22 mouse cellular contexts compared by ENCODE assay signal in the genomic region with DNA sequence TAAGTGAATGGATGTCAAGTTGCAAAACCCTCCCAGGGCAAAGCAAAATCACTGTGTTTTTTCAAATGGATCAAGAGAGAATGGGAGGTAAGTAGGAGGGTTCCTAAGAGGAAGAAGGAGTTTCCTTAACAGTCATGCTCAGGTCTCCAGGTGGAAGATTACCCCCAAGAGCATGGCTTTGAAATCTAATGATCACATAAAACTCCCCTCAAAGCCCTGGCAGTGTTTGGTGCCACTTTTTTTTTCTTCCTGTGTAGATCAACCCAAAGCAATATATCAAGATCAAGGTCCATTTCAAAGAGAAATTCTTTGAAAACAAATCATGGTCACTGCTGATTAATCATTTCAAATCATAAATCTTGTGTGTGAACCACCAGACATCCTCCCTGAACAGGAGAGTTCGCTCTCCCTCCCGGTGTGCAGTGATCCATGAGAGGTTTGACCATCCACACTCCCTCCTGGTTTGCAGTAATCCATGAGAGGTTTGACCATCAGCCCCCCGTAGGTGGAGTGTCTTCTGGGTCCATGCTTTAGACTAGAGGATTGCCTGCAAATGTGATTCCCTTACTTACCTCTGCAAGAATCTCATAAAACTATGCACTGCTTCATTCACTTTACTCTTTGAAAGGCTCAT.
DNase-seq lines count a peak whose midpoint lies in the region; ATAC-seq and TF ChIP-seq lines count a peak whose summit lies in the region.
"Had no signal": no experiment of that assay in that cellular context is flagged by ENCODE, and none has a peak within 500 bp of the region (broad histone marks: within the 10 kb centered on the region; RNA-seq: fewer than 3 reads in every experiment).

No protein-coding gene starts in this region.

- WGBS in embryonic facial prominence, embryonic 13.5 days: 74% methylated on average over 3 of the region's 3 CpGs
- WGBS in embryonic facial prominence, embryonic 10.5 days: 84% methylated on average over 3 of the region's 3 CpGs
- WGBS in neural tube, embryonic 11.5 days: 50% methylated on average over 3 of the region's 3 CpGs
- WGBS in forebrain, postnatal 0 days: 86% methylated on average over 3 of the region's 3 CpGs

- no peak overlapping the region for H3K4me2 ChIP-seq in embryonic facial prominence, embryonic 13.5 days
- no peak overlapping the region for H3K4me2 ChIP-seq in neural tube, embryonic 11.5 days (ENCODE audit: low read depth)
- H3K4me2 ChIP-seq in forebrain, postnatal 0 days (ENCODE audit: low read depth): no peak overlapping the region
- H3K4me2 ChIP-seq: hindbrain, embryonic 12.5 days; midbrain, embryonic 15.5 days; stomach, embryonic 15.5 days had no signal

- ATAC-seq in embryonic facial prominence, embryonic 13.5 days (ENCODE audit: insufficient number of reproducible peaks, insufficient read depth, low FRiP score, low TSS enrichment, low read depth): no peak
- ATAC-seq in neural tube, embryonic 11.5 days (ENCODE audit: insufficient read depth, low FRiP score, low TSS enrichment): no peak
- ATAC-seq in forebrain, postnatal 0 days: no peak
- ATAC-seq: activated CD4-positive, CD25-positive, alpha-beta regulatory T cell, adult 4 months; forebrain, embryonic 16.5 days; midbrain, embryonic 15.5 days had no signal

- TF ChIP-seq CTCF in forebrain, postnatal 0 days (IDR thresholded peaks at IDR 0.05; ENCODE audit: low read depth): no peak

- H3K4me3 ChIP-seq in embryonic facial prominence, embryonic 13.5 days: no peak overlapping the region
- no peak overlapping the region for H3K4me3 ChIP-seq in embryonic facial prominence, embryonic 10.5 days
- H3K4me3 ChIP-seq in neural tube, embryonic 11.5 days (ENCODE audit: low read depth, low read length): no peak overlapping the region
- H3K4me3 ChIP-seq in forebrain, postnatal 0 days (ENCODE audit: low read depth, low read length): no peak overlapping the region
- H3K4me3 ChIP-seq: hindbrain, embryonic 12.5 days; midbrain, embryonic 15.5 days; stomach, embryonic 15.5 days had no signal

- DNase-seq in embryonic facial prominence, embryonic 10.5 days (ENCODE audit: low spot score): no peak
- peak; percentile 12 for DNase-seq in neural tube, embryonic 11.5 days (ENCODE audit: low spot score)
- no peak for DNase-seq in neural tube, embryonic 10.5 days (ENCODE audit: extremely low spot score, low spot score)
- DNase-seq in hindlimb bud, embryonic 11.5 days (ENCODE audit: extremely low spot score, low read depth, low spot score): peak; percentile 39
- DNase-seq in spleen, postnatal 36 days (ENCODE audit: low spot score in 2 of 2): no peak
- no peak for DNase-seq in forebrain, postnatal 0 days
- DNase-seq in gastrocnemius, adult 18-20 months (ENCODE audit: low spot score): no peak
- DNase-seq: adrenal gland, postnatal 25 days; cerebellum, adult 11 months; cerebellum, adult 9-11 months; gastrocnemius, postnatal 36 days; kidney, adult 11 months; liver; lung, postnatal 4 days; thymus, postnatal 4 days had no signal

- H3K4me1 ChIP-seq in embryonic facial prominence, embryonic 13.5 days: peaks cover 6% of the 10 kb centered on the region; the same call in 1 of the 2 replicates
- peaks cover 9% of the 10 kb centered on the region for H3K4me1 ChIP-seq in embryonic facial prominence, embryonic 10.5 days
- no peaks in the 10 kb centered on the region for H3K4me1 ChIP-seq in neural tube, embryonic 11.5 days (ENCODE audit: control insufficient read depth, insufficient read depth, low read length)
- H3K4me1 ChIP-seq in forebrain, postnatal 0 days (ENCODE audit: insufficient read depth): no peaks in the 10 kb centered on the region
- H3K4me1 ChIP-seq: hindbrain, embryonic 12.5 days; midbrain, embryonic 15.5 days; stomach, embryonic 15.5 days had no signal

- 0 out of 2 replicates have a peak overlapping the region, but pooled peaks have one; percentile 17 for H3K27ac ChIP-seq in embryonic facial prominence, embryonic 13.5 days
- H3K27ac ChIP-seq in embryonic facial prominence, embryonic 10.5 days (replicated peaks): no peak overlapping the region; the same call in 1 of the 2 replicates
- H3K27ac ChIP-seq in neural tube, embryonic 11.5 days (ENCODE audit: low read depth, low read length): no peak overlapping the region
- no peak overlapping the region for H3K27ac ChIP-seq in forebrain, postnatal 0 days (ENCODE audit: low read depth, low read length)
- H3K27ac ChIP-seq: hindbrain, embryonic 12.5 days; midbrain, embryonic 15.5 days; stomach, embryonic 15.5 days had no signal

- no peaks in the 10 kb centered on the region for H3K9me3 ChIP-seq in embryonic facial prominence, embryonic 13.5 days
- H3K9me3 ChIP-seq in embryonic facial prominence, embryonic 10.5 days: no peaks in the 10 kb centered on the region
- no peaks in the 10 kb centered on the region for H3K9me3 ChIP-seq in neural tube, embryonic 11.5 days (ENCODE audit: control insufficient read depth, low read length)
- no peaks in the 10 kb centered on the region for H3K9me3 ChIP-seq in forebrain, postnatal 0 days (ENCODE audit: low read length)
- H3K9me3 ChIP-seq: hindbrain, embryonic 12.5 days; midbrain, embryonic 15.5 days; stomach, embryonic 15.5 days had no signal

- no peak overlapping the region for H3K9ac ChIP-seq in embryonic facial prominence, embryonic 13.5 days
- H3K9ac ChIP-seq in neural tube, embryonic 11.5 days (ENCODE audit: low read length): no peak overlapping the region
- no peak overlapping the region for H3K9ac ChIP-seq in forebrain, postnatal 0 days
- H3K9ac ChIP-seq: hindbrain, embryonic 12.5 days; midbrain, embryonic 15.5 days; stomach, embryonic 15.5 days had no signal

- no peaks in the 10 kb centered on the region for H3K36me3 ChIP-seq in embryonic facial prominence, embryonic 13.5 days
- H3K36me3 ChIP-seq in embryonic facial prominence, embryonic 10.5 days (replicated peaks): no peaks in the 10 kb centered on the region
- no peaks in the 10 kb centered on the region for H3K36me3 ChIP-seq in neural tube, embryonic 11.5 days (ENCODE audit: control insufficient read depth, insufficient read depth, low read length)
- H3K36me3 ChIP-seq in forebrain, postnatal 0 days (ENCODE audit: insufficient read depth): no peaks in the 10 kb centered on the region
- H3K36me3 ChIP-seq: G1E; hindbrain, embryonic 12.5 days; midbrain, embryonic 15.5 days; stomach, embryonic 15.5 days had no signal

- no peaks in the 10 kb centered on the region for H3K27me3 ChIP-seq in embryonic facial prominence, embryonic 13.5 days
- H3K27me3 ChIP-seq in embryonic facial prominence, embryonic 10.5 days (replicated peaks; ENCODE audit: low read depth, poor library complexity, severe bottlenecking): no peaks in the 10 kb centered on the region
- H3K27me3 ChIP-seq in neural tube, embryonic 11.5 days (ENCODE audit: control insufficient read depth, insufficient read depth, low read length): no peaks in the 10 kb centered on the region
- H3K27me3 ChIP-seq in forebrain, postnatal 0 days (ENCODE audit: insufficient read depth, low read length): no peaks in the 10 kb centered on the region
- H3K27me3 ChIP-seq: hindbrain, embryonic 12.5 days; midbrain, embryonic 15.5 days; stomach, embryonic 15.5 days had no signal

Comparison
In these comparisons a context has a peak if more than half of its experiments do, and no peak if none do; other contexts are left out.
1. DNase-seq: peak in neural tube, embryonic 11.5 days (single experiment) and hindlimb bud, embryonic 11.5 days (single experiment); none in embryonic facial prominence, embryonic 10.5 days (single experiment), neural tube, embryonic 10.5 days (single experiment), spleen, postnatal 36 days (0 of 2), forebrain, postnatal 0 days (single experiment) and gastrocnemius, adult 18-20 months (single experiment).